Mouse (Mus musculus) cerebellum, adult 8-10 months (tissue): ENCODE results near the gene Mcts1.

ENCODE experiments used
- DNase-seq: peaks from one replicate; pipeline ENCODE4 v3.0.0; 2022

Mcts1 gene

DNA sequence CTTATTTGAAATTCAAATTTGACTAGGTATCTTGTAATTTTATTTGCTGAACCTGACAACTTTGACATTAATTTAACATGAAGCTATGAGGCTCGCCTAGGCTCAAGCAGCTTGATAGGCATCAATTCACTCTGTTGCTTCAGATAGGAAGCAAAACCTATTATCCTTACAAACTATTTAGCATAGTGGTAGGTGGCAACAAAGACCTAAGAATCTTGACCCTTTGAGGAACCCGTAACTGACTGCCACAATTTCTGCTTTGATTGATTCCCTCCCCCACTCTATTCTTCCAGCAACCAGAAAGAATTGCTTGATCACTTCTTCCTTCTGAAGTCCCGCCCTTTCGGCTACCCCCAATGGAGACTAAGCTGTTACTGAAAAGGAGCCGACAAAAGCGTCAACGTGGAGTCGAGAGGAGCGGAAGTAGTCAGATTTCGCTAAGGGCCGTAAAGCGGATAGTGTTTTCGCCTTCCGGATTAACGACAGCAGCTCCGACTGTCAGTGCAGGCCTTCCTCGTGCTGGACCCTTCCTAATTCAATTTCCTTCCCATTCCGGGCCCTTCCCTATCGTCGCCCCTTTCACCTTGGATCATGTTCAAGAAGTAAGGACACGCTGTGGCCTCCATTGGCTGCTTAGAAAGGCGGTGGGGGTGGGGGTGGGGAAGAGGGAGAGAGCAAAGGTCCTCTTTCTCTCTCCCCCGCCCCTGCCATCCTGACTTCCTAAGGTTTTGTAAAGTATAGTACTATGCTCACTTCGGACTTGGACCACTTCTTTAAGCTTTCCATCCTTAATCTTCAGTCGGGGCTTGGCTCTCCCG lies at the start of gene Mcts1:
Gene Mcts1, plus strand, starts transcription at position 402 of the 818 bp plus-strand sequence.
- DNase-seq: peak; percentile 68

DNA sequence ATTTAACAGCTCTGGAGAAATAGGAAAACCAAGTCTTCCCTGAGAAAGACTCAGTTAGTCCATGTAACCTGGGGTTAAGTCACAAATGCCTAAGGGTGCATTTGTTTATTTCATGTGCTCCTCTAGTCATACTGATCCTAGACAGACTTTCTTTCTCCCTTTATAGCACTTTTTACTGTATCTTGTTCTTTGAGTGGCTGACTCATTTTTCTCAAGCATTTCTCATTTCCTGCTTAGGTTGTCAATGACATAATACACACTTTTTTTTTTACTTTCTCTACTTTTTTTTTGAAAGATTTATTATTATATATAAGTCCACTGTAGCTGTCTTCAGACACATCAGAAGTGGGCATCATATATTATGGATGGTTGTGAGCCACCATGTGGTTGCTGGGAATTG lies 47.1 kb upstream of the Mcts1 start:
- DNase-seq: no peak

DNA sequence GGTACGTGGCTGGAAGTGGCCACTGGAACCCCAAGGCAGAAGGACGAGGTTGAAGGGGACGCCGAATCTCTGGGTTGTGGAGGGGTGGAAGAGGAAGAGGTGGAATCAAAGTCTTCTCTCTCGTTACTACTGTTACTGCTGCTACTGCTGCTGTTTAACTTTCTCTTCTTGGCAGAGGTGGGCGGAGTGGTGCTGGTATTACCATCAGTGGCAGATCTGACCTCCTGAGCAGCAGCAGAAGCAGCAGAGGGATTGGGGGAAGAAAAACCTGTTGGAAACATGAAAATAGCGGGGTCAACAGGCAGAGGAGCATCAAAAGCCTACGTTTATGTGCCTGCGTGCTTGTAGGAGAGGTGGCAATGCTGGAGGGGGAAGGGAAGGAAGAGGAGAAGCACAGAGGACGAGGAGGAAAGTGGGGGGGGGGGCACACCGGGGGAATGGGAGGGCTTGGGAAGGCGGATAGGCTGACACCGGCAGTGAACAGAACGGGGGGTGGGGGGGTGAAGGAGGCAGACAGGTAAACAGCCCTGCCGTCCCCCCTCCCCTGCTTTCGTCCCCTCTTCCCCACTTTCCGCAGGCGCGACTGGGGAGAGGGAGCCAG lies 36.3 kb upstream of the Mcts1 start:
- DNase-seq: peak; percentile 33

DNA sequence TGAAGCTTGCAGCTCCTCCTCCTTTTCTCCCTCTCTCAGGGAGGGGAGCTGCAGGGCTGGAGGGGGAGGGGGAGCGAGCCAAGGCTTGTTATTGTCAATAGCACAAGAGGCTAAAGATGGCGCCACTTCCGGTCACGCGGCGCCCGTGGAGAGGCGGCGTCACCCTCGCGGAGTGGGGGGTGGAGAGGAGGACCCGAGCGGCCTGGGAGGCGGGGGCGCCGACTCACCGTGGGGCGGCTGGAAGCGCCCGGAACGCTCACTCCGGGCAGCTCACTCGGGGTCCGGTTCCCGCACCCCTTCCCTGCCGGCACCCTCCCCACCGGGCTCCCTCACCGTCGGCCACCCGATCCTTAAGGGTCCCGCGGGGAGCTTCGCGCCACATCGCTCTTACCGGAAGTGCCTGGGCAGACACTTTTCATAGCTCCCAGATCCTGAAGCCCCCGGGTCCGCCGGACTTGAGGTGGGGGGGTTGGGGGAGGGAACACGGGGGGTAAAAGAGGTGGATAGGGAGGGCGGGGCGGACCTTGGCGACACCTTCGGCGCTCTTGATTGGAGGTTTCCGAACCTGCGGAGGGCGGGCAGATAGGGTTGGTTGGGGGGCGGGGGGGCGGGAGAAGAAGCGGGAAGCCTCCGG lies 35.7 kb upstream of the Mcts1 start:
- DNase-seq: peak; percentile 81

DNA sequence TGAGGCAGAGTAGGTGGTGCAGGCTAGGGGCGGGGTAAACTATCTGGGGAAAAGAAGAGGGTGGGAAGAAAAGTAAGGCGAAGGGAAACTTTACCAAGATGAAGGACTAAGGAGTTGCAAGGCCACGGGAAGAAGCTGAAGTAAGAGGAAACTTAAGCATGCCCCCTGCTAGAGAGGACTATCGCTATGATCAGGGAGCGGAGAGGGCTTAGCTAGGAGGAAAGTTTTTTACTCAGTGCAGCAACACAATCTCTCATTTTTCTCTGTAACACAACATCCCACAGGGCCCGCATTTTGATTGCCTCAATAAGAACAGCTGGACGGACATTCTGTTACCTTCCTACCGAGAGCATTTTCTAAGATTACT lies 35.2 kb upstream of the Mcts1 start:
- no peak for DNase-seq

DNA sequence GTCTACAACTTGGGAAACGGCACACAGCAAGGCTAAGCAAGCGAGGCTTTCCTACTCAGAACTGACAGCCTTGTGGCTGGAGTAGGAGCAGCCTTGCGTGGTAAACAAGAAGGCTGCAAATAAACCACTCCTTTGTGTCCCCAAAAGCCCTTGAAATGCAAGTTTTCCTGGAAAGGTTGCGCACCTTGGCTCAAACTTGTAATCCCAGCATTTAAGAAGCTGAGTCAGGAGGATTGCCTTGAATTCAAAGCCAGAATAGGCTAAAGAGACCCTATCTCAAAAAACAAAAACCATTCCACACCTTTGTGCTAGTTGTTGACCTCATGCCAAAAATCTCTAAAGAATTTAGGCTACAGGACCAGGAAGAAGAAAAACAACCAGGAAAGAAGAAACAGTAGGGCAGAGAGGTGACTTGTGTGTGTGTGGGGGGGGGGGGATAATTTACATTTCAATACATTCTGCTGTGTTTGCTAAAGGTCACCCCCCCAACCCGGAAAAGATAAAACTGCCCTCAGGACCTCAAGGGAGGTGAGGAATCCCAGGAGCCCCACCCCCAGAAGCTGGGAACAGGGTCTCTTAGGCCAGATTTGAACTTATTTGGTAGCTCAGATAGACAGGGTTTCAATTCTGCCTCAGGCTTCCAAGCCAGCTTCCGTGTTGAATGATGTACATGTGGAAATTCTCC lies 33.7 kb upstream of the Mcts1 start:
- no peak for DNase-seq

DNA sequence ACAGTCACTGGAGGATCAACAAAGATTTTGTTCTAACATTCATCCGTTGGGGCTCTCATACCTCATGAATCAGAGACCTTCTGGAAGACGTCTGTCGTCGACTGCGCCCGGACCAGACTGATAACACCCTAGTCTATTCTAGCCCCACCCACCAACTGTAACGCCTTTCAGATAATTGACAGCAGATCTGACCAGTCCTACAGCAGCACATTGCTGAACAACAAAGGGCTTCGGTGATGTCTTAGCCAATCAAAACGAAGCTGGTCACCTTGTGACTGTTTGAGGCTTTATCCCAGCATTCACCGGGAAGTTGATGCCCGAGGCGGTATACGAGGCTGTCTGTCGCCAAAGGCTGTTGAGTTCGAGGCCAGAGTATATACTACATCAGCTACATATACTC lies 24.3 kb upstream of the Mcts1 start, which contains the start of gene Cul4b:
Gene Cul4b, minus strand, starts transcription at position 119 of the 400 bp plus-strand sequence.
- DNase-seq: no peak

DNA sequence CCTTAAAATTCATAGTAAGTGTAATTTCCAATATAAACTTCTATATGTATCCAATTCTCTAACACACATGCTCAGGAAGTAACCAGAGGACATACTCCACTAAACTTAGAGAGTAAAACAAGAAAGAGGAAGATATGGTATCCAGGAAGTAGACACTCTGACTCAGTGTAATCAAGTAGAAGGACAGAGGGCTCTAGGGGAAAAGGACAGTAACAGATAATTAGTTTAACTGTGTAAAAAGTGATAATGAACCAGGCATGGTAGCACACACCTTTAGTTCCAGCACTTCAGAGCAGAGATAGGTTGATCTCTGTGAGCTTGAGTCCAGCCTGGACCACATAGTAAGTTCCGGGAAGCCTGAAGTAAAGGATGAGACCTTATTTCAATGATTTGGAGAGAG lies 19.2 kb upstream of the Mcts1 start:
- DNase-seq: no peak

DNA sequence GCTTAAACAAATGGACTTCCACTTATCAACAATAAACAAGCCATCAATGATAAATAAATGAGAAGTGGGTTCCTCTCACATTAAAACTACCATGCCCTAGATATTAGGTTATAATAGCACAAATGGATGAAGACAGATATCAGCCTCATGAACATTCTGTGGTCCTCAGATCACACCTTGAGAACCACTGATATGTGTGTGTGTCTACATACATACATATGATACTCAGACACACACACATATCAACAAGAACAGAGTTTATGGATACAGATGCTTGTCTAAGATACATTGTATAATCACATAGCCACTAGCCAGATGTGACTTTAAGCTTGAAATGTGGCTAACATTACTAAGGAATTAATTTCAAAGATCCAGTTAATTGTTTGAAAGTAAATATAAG lies 17.1 kb upstream of the Mcts1 start:
- no peak for DNase-seq

DNA sequence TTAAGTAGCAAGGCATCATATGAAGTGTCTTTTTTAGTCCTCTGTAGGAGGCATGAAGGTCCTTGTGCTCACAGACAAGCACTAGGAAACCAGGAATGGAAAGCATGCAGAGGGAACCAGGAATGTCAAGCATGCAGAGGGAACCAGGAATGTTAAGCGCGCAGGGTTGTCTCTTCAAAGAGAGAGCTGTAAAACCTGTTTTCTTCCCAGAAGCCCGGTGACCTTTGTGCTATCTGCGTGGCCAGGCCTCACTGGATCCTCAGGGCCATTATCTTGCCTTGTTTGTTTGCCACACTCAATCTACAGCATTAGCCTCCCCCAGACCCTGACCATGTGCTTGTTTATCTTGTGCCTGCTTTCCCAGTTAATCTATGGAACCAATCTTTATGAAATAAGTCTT lies 10.6 kb upstream of the Mcts1 start:
- DNase-seq: no peak

DNA sequence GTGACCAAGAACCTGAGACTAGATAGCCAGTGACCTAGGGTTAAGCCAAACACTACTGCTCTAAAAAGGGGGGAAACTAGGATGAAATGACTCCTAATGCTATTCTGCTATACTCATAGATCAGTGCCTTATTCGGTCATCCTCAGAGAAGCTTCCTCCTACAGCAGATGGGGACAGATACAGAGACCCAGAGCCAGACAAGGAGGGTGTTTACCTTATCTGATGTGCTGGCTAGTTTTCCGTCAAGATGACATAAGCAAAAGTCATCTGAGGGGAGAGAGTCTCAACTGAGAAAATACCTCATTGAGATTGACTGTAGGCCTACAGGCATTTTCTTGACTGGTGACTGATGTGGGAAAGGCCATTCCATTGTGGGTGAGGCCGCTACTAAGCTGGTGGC lies 8.6 kb upstream of the Mcts1 start:
- no peak for DNase-seq

DNA sequence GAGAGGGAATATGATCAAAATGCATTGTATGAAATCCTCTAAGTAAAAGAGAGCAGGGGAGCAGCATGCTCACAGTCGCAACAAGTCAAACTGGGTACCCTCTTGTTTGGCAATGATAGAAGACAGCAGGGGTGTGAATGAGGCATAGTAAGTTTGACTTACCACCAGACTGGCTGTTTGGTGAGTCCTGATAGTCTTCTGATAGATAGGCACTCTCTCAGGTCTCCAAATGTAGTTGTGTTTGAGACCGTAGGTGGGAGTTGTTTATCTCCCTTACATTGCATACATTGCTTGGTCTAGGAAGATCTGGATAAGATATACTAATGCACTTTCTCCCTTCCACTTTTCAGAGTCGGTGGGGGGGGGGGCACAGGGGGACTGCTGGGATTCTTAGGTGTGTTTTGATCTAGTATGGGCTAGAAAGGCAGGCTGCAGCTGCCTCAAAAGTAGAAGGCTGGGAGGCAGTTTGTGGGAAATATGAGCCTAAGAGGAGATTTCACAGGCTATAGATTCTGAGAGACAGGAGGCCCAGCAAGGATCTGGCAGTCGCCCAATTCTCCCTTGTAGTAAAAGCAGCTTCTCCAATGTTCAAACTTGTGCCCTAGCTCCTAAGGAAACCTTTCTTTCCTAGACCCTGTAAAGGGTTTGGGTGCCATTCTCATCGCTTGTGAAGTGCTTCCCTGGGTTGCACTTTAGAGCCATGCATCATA lies 7.0 kb upstream of the Mcts1 start:
- DNase-seq: no peak

DNA sequence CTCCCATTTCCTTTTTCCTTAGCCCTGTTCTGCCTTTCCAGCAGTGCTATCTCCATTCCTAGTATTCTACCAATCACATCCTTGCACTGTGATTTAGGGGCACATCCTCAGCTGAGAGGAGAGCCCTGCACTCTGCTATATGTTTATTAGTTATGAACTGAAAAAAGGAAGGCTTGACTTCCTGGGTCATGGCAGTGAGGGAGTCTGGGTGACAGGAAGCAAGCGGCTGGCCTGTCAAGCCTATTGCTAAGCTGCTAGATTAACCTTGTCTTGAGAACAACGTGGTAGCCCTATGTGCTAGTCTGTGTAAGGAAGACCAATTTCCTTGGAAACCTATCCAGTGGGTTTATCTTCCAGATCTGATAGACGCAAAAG lies 604 bp downstream of the Mcts1 start:
- DNase-seq: no peak

DNA sequence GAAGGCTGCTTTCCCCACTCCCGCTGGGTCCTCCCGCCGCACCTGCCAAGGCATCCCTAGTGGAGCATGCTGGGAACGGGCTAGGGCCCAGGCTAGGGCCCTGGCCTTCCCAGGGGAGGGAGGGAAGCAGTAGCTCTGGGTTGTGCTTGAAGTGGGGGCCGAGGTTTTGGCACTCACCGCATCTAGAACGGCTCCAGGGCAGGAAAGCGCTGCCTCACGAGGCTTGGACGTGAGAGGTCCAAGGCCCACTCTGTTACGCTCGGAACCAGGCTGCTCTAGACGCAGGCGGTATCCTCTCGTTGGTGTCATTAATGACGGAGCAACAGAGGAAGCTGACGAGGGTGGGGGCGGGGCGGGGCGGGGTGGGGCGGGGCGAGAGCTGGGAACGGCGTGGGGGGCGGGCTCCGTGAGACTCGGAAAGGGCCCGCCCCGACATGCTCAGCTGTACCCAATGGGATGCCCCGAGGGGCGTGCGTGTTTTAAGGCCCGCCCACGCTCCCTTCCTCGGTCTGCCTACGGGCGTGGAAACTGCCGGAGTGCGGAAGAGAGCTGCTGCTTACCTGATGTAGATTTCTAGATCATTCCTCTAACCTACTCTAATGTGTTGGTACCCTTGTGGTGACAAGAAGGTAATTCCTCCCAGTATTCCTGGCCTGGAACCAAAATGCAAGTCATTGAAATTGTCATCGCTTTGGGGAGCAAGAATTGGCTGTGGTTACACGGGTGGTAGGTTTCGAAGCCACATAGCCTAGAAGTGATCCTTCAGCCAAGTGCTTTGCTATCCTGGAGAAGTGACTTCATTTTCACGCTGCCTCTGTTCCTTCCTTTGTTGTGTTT lies 34.6 kb downstream of the Mcts1 start, which contains the start of gene C1galt1c1:
Gene C1galt1c1, minus strand, starts transcription at position 287 of the 837 bp plus-strand sequence.
- DNase-seq: peak; percentile 85

DNA sequence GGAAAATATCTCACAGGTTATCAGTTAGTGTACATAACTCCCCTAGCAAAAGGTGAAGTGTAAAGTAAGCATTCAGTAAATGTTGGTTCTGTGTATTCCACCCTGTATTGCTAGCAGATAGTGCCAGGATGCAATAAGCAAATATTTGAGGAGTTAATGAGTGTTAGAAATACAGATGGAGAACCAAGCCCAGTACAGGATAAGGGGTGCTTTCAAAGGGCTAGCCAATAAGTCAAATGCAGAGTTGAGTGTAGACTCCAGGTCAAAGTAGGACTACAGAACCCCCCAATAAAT lies 35.2 kb downstream of the Mcts1 start:
- DNase-seq: no peak

DNA sequence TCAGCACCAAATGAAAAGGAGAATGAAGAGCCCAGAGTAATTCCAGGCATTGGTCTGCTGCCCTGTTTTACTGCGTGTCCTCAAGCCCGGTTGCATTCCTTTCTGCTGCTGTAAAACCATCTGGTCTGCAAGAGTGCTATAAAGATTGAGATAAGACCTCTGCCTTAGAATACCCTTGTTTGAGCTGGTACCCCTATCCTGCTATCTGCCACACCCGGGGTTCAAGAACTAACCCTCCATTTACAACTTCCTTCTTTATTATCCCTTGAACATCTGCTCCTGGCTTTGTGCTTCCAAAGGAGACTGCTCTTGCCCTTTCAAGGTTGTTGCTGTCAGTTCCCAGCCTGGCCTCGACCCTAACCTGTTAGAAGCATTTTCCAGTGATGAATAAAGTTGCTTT lies 41.1 kb downstream of the Mcts1 start:
- DNase-seq: no peak

DNA sequence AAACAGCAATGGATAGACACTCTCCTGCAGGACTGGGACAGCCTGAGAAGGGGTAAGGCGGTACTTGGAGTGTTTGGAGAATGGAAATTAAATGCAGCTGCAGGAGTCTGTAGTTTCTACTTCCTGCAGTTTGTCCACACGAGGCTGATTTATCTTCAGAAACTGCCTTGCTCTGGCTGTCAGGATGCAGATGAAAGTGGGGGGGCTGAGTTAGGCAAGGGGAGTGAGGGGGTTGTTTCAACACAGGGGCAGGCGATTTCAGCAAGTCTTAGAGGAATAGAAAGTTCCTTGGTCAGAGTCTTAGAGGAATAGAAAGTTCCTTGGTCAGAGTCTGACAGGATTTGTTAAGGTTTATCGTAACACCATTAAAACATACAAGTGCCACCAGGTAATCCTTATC lies 41.8 kb downstream of the Mcts1 start:
- no peak for DNase-seq

DNA sequence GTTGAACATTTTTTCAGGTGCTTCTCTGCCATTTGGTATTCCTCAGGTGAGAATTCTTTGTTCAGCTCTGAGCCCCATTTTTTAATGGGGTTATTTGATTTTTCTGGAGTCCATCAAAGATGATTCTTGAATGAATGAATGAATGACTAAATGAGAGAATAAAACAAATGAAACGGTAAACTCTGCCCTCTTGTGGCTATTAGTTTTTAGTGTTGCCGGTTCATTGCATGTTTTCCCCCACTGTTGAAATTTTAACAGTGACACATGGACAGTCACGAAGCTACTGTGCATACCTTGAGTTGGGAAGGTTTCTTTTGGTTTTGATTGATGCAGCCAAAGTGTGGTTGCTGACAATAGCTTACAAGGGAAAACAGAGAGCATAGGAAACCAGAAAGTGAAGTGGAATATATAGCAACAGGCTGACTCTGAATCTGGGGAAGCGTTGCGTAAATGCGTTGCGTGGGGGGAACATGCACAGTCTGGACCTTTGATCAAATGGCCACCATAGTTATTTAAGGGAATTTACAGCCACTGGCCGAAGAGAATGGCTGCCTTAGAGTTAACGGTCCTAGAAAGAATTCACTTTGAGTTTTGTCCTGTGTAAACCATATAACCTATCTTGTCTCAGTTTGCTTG lies 50.1 kb downstream of the Mcts1 start:
- no peak for DNase-seq

DNA sequence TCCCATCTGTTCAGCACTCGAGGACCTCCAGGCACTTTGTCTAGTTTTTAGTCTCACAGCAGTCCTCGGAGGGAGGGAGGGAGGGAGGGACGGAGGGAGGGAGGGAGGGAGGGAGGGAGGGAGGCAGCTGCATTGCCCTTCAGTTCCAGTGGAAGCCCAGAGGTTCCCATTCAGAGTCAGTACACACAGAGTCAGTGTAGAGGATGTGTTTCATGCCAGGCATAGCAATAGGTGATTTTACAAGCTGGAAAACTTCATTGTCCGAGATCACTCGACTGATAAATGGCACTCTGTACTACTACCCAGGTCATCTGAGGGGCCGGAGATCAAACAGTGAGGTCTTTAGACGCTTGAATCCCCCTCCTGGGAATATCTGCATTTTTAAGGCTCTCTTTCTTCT lies 50.8 kb downstream of the Mcts1 start:
- no peak for DNase-seq

DNA sequence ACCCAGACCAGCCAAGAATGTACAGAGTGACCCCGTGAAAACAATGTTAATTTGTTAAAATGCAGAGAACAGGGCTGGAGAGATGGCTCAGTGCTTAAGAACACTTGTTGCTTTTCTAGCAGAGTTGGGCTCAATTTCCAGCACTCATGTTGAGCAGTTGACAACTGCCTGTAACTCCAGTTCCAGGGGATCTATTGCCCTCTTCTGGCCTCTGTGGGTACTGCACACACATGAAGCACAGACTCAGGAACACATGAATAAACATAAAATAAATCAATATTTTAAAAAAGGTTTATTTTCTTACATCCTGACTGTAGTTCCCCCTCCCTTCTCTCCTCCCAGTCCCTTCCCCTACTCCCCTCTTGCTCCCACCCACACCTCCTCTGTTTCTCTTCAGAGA lies 52.8 kb downstream of the Mcts1 start:
- no peak for DNase-seq

DNA sequence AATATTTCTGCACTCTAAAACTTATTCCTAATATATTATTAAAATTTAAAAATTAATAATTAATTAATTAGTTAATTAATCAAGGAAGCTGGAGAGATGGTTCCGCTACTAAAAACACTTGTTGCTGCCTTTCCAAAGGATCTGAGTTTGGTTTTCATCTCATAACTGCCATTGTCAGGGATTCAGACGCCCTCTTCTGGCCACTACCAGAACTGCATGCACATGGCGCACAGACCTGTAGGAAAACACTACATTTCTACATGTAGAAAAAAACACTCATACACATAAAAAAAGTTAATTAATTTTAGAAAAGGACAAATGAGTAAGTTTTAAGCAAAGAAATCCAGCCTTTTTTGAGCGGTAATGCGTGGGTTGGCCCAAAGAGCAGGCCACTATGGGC lies 54.3 kb downstream of the Mcts1 start:
- DNase-seq: no peak
